ENCODE assay signal across 18 mouse cellular contexts in genomic region chr4:107731088-107731465, GRCm38 (mm10). TPM values are rescaled to one million over a fixed set of nuclear protein-coding genes. Genes with fewer than 3 reads are reported as not detected.
DNase-seq lines count a peak whose midpoint lies in the region; ATAC-seq lines count a peak whose summit lies in the region.
"Had no signal": no experiment of that assay in that cellular context is flagged by ENCODE, and none has a peak within 500 bp of the region (broad histone marks: within the 10 kb centered on the region; RNA-seq: fewer than 3 reads in every experiment).

No protein-coding gene starts in this region.

- peak overlapping the region; percentile 61 for H3K27ac ChIP-seq in midbrain, embryonic 10.5 days (replicated peaks)
- H3K27ac ChIP-seq in midbrain, embryonic 11.5 days (ENCODE audit: low read depth, low read length), result no peak overlapping the region
- no peak overlapping the region for H3K27ac ChIP-seq in embryonic facial prominence, embryonic 14.5 days (replicated peaks; ENCODE audit: low read depth, low read length)
- peak overlapping the region; percentile 55 for H3K27ac ChIP-seq in forebrain, embryonic 15.5 days (replicated peaks)
- H3K27ac ChIP-seq in midbrain, embryonic 16.5 days (ENCODE audit: low read length), result peak overlapping the region; percentile 62
- H3K27ac ChIP-seq: gastrocnemius, adult 2 months; heart, embryonic 15.5 days had no signal

- H3K4me2 ChIP-seq in midbrain, embryonic 11.5 days, result no peak overlapping the region
- H3K4me2 ChIP-seq in embryonic facial prominence, embryonic 14.5 days (ENCODE audit: low read depth, low read length), result no peak overlapping the region
- H3K4me2 ChIP-seq in forebrain, embryonic 15.5 days (replicated peaks), result no peak overlapping the region
- no peak overlapping the region for H3K4me2 ChIP-seq in midbrain, embryonic 16.5 days (ENCODE audit: low read length)
- H3K4me2 ChIP-seq: heart, embryonic 15.5 days had no signal

- no peak for DNase-seq in midbrain, embryonic 10.5 days (ENCODE audit: low spot score)
- DNase-seq in midbrain, embryonic 11.5 days (ENCODE audit: low spot score, missing footprints), result no peak
- no peak for DNase-seq in embryonic facial prominence, embryonic 14.5 days (ENCODE audit: low spot score)
- no peak for DNase-seq in kidney, postnatal 4 days
- DNase-seq in cerebellum, adult 9-11 months, result no peak
- DNase-seq: cerebellum, postnatal 25 days; gastrocnemius, adult 2 months; heart, adult 11 months; kidney, adult 8-10 months; kidney, postnatal 36 days; liver; liver, postnatal 0 days; right cerebral cortex, postnatal 14 days; thymus, postnatal 36 days had no signal

- WGBS in midbrain, embryonic 10.5 days, result 48% methylated on average over 8 of the region's 8 CpGs
- 48% methylated on average over 8 of the region's 8 CpGs for WGBS in midbrain, embryonic 11.5 days
- 51% methylated on average over 8 of the region's 8 CpGs for WGBS in embryonic facial prominence, embryonic 14.5 days
- WGBS in forebrain, embryonic 15.5 days, result 30% methylated on average over 8 of the region's 8 CpGs
- WGBS in midbrain, embryonic 16.5 days, result 42% methylated on average over 8 of the region's 8 CpGs

- H3K9me3 ChIP-seq in midbrain, embryonic 10.5 days (replicated peaks), result no peaks in the 10 kb centered on the region
- no peaks in the 10 kb centered on the region for H3K9me3 ChIP-seq in midbrain, embryonic 11.5 days (ENCODE audit: control insufficient read depth, low read length)
- H3K9me3 ChIP-seq in embryonic facial prominence, embryonic 14.5 days (ENCODE audit: control insufficient read depth, low read length), result no peaks in the 10 kb centered on the region
- no peaks in the 10 kb centered on the region for H3K9me3 ChIP-seq in forebrain, embryonic 15.5 days
- H3K9me3 ChIP-seq in midbrain, embryonic 16.5 days (replicated peaks; ENCODE audit: control insufficient read depth, low read length, poor library complexity, severe bottlenecking), result no peaks in the 10 kb centered on the region
- H3K9me3 ChIP-seq: G1E; heart, embryonic 15.5 days had no signal

- no peak for ATAC-seq in midbrain, embryonic 11.5 days (ENCODE audit: low FRiP score)
- no peak for ATAC-seq in embryonic facial prominence, embryonic 14.5 days (ENCODE audit: low read depth)
- ATAC-seq in forebrain, embryonic 15.5 days (replicated peaks), result 0 out of 2 replicates have a peak, but pooled peaks have one; percentile 24
- 0 out of 2 replicates have a peak, but pooled peaks have one; percentile 40 for ATAC-seq in midbrain, embryonic 16.5 days
- ATAC-seq: liver, postnatal 0 days had no signal

- no peak overlapping the region for H3K4me3 ChIP-seq in midbrain, embryonic 10.5 days
- no peak overlapping the region for H3K4me3 ChIP-seq in midbrain, embryonic 11.5 days (ENCODE audit: low read depth, low read length)
- no peak overlapping the region for H3K4me3 ChIP-seq in embryonic facial prominence, embryonic 14.5 days (ENCODE audit: low read depth, low read length)
- H3K4me3 ChIP-seq in forebrain, embryonic 15.5 days, result no peak overlapping the region
- no peak overlapping the region for H3K4me3 ChIP-seq in midbrain, embryonic 16.5 days (ENCODE audit: low read depth, low read length)
- H3K4me3 ChIP-seq: gastrocnemius, adult 2 months; heart, embryonic 15.5 days had no signal

- peaks cover 33% of the 10 kb centered on the region for H3K27me3 ChIP-seq in midbrain, embryonic 10.5 days (ENCODE audit: low read depth, poor library complexity, severe bottlenecking)
- no peaks in the 10 kb centered on the region for H3K27me3 ChIP-seq in midbrain, embryonic 11.5 days (ENCODE audit: control insufficient read depth, insufficient read depth, low read length)
- H3K27me3 ChIP-seq in embryonic facial prominence, embryonic 14.5 days (replicated peaks; ENCODE audit: control insufficient read depth, insufficient read depth, low read length), result no peaks in the 10 kb centered on the region
- no peaks in the 10 kb centered on the region for H3K27me3 ChIP-seq in forebrain, embryonic 15.5 days
- H3K27me3 ChIP-seq in midbrain, embryonic 16.5 days (ENCODE audit: control insufficient read depth, insufficient read depth, low read depth, low read length), result no peaks in the 10 kb centered on the region

- H3K9ac ChIP-seq in midbrain, embryonic 11.5 days (ENCODE audit: low read length), result no peak overlapping the region
- peak overlapping the region; percentile 36; the same call in 1 of the 2 replicates for H3K9ac ChIP-seq in embryonic facial prominence, embryonic 14.5 days (ENCODE audit: low read depth, low read length)
- 0 out of 2 replicates have a peak overlapping the region, but pooled peaks have one; percentile 17 for H3K9ac ChIP-seq in forebrain, embryonic 15.5 days (replicated peaks)
- H3K9ac ChIP-seq in midbrain, embryonic 16.5 days (ENCODE audit: low read depth, low read length), result peak overlapping the region; percentile 13; the same call in 1 of the 2 replicates
- H3K9ac ChIP-seq: heart, embryonic 15.5 days; liver, postnatal 0 days had no signal

- no peaks in the 10 kb centered on the region for H3K36me3 ChIP-seq in midbrain, embryonic 10.5 days
- H3K36me3 ChIP-seq in midbrain, embryonic 11.5 days (ENCODE audit: control insufficient read depth, insufficient read depth, low read length), result no peaks in the 10 kb centered on the region
- H3K36me3 ChIP-seq in embryonic facial prominence, embryonic 14.5 days (ENCODE audit: control insufficient read depth, insufficient read depth, low read length), result no peaks in the 10 kb centered on the region
- H3K36me3 ChIP-seq in forebrain, embryonic 15.5 days, result no peaks in the 10 kb centered on the region
- no peaks in the 10 kb centered on the region for H3K36me3 ChIP-seq in midbrain, embryonic 16.5 days (ENCODE audit: control insufficient read depth, insufficient read depth, low read length)
- H3K36me3 ChIP-seq: G1E; heart, embryonic 15.5 days had no signal

- H3K4me1 ChIP-seq in midbrain, embryonic 10.5 days, result peaks cover 45% of the 10 kb centered on the region
- H3K4me1 ChIP-seq in midbrain, embryonic 11.5 days (ENCODE audit: control insufficient read depth, insufficient read depth, low read length), result peaks cover 17% of the 10 kb centered on the region
- 0 out of 2 replicates have a peak, but pooled peaks cover 3% of the 10 kb centered on the region for H3K4me1 ChIP-seq in embryonic facial prominence, embryonic 14.5 days (ENCODE audit: control insufficient read depth, insufficient read depth, low read length)
- H3K4me1 ChIP-seq in forebrain, embryonic 15.5 days, result peaks cover 34% of the 10 kb centered on the region
- peaks cover 14% of the 10 kb centered on the region; the same call in 1 of the 2 replicates for H3K4me1 ChIP-seq in midbrain, embryonic 16.5 days (ENCODE audit: control insufficient read depth, insufficient read depth, low read length)
- H3K4me1 ChIP-seq: heart, embryonic 15.5 days had no signal

RNA-seq across cellular contexts. Expression of gene Dmrtb1, which starts 47.0 kb away (rescaled TPM):
- 7.7 and 15.9 TPM in 2 replicates for polyA plus RNA-seq in midbrain, embryonic 10.5 days (2016; fragmentation: Nextera tagmentation; extraction: Ambion mirVana)
- 11.6 and 12.8 TPM in 2 replicates for polyA plus RNA-seq in midbrain, embryonic 11.5 days (2014; fragmentation: Nextera tagmentation; extraction: Ambion mirVana)
- polyA plus RNA-seq in embryonic facial prominence, embryonic 14.5 days (2014; fragmentation: Nextera tagmentation; extraction: Ambion mirVana), result 0.25 TPM in 1 of 2 replicates, not detected in the other
- polyA plus RNA-seq in forebrain, embryonic 15.5 days (2015; fragmentation: Nextera tagmentation; extraction: Ambion mirVana), result 18.7 and 20.4 TPM in 2 replicates
- polyA plus RNA-seq in midbrain, embryonic 16.5 days (2015; fragmentation: Nextera tagmentation; extraction: Ambion mirVana), result 45.9 and 68.2 TPM in 2 replicates
- polyA plus RNA-seq: G1E; heart, embryonic 15.5 days; liver, postnatal 0 days had no signal

Comparison
In these comparisons a context has a peak if more than half of its experiments do, and no peak if none do; other contexts are left out.
1. H3K27ac ChIP-seq: peak in midbrain, embryonic 10.5 days (single experiment), forebrain, embryonic 15.5 days (single experiment) and midbrain, embryonic 16.5 days (single experiment); none in midbrain, embryonic 11.5 days (single experiment) and embryonic facial prominence, embryonic 14.5 days (single experiment).
2. ATAC-seq: peak in forebrain, embryonic 15.5 days (single experiment) and midbrain, embryonic 16.5 days (single experiment); none in midbrain, embryonic 11.5 days (single experiment) and embryonic facial prominence, embryonic 14.5 days (single experiment).